Mouse (Mus musculus): ENCODE measurements at regions not wholly inside any gene's neighbourhood (a gene's known extent, or its start where the extent isn't known, plus 50 kb on each side); places are given as distances from the start of the nearest gene placed in this dataset.
A peak's percentile ranks its signal among the peaks of the same experiment; 100 is the strongest.

DNA sequence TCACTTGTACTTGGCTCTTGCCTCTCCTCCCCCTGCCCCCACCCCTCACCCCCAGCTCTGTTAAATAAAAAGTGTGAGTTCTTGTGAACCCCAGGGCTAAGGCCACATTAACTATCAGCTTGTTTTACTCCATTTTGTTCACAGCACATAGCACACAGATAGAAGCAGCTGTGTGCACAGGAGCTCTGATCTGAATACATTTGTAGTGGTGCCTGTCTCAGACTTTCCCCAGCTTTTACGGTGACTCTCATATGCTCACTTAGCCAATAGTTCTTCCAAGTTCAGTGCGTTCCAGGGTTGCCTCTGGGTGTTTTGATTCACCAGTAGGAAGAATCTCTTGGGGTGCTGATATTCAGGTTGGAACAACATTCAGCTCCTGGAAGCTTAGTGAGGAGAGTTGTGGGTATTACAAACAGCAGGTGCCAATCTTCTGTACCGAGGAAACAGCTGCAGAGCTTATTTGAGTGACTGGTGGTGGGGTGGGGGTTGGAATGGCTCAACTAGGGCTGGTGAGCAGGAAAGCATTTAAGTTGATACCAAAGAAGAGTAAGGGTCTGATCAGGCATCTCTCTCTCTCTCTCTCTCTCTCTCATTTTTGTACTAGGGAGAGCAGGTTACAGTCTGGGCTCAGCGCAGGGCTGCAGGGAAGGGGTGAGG is 51.7 kb upstream of the 4933402D24Rik start:
- 63% methylated on average over 4 of the region's 4 CpGs for whole genome bisulfite sequencing

DNA sequence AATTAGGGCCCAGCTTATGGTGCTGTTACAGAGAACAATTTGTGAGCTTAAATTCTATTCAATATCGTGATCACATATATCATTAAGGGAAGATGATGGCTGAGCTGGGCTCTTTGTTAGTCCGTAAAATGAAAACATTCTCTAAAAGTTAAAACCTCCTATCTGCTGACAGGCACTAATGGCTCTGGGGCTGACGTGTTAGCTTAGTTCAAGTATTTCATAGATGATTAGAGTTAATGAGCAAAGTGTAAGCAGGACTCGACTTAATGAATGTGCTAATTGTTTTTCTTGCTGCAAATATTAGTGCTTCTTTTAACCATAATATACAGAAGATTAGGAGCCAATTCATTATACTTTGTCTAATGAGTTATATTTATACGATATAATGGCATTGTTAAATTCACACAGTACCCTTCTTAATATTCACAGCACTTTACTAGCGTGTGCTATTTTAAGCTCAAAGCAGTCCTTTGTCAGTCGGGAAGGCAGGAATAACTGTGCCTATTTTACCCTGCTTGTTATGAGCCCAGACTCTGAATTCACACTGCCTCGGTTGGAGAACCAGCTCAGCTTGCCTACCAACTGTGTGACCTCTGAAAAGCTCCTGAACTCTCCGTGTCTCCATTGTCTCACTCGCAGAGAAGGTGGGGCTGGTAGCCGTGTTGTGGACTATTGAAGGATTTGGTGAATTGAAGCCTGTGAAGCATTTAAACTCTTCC is 50.6 kb upstream of the 4933402D24Rik start:
- Histone ChIP-seq H3K27me3 (no peaks in the 10 kb centered on the region), H3K36me3 (no peaks in the 10 kb centered on the region), H3K27ac (peak overlapping the region; percentile 68), H3K4me1 (replicated peaks) (peaks cover 10% of the 10 kb centered on the region; the same call in 1 of the 2 replicates), H3K4me2 (peak overlapping the region; percentile 34; the same call in 1 of the 2 replicates), H3K9ac (no peak overlapping the region), H3K4me3 (no peak overlapping the region), H3K9me3 (replicated peaks) (no peaks in the 10 kb centered on the region)
- no peak for ATAC-seq (replicated peaks; ENCODE audit: insufficient number of reproducible peaks, insufficient read depth, low FRiP score, low read depth)
- WGBS: 38% methylated on average over 11 of the region's 11 CpGs

More for the DNA sequence above, 51.7 kb upstream of the 4933402D24Rik start:
- Histone ChIP-seq H3K27me3 (no peaks in the 10 kb centered on the region), H3K36me3 (no peaks in the 10 kb centered on the region), H3K4me1 (replicated peaks) (peaks cover 10% of the 10 kb centered on the region; the same call in 1 of the 2 replicates), H3K9me3 (replicated peaks) (no peaks in the 10 kb centered on the region), H3K9ac (no peak overlapping the region), H3K4me3 (no peak overlapping the region), H3K4me2 (no peak overlapping the region), H3K27ac (no peak overlapping the region)
- no peak for ATAC-seq (replicated peaks; ENCODE audit: insufficient number of reproducible peaks, insufficient read depth, low FRiP score, low read depth)

All from heart, embryonic 15.5 days (tissue).